Mouse (Mus musculus): ENCODE measurements at regions not wholly inside any gene's neighbourhood (a gene's known extent, or its start where the extent isn't known, plus 50 kb on each side); places are given as distances from the start of the nearest gene placed in this dataset.
A peak's percentile ranks its signal among the peaks of the same experiment; 100 is the strongest.

GRCm38 (mm10) chr14:102880658-102881083 is 101.8 kb downstream of the Kctd12 start:
- no peak for DNase-seq

- no peak for DNase-seq
Observed at GRCm38 (mm10) chr14:102878572-102878971, 103.9 kb downstream of the Kctd12 start.

DNA sequence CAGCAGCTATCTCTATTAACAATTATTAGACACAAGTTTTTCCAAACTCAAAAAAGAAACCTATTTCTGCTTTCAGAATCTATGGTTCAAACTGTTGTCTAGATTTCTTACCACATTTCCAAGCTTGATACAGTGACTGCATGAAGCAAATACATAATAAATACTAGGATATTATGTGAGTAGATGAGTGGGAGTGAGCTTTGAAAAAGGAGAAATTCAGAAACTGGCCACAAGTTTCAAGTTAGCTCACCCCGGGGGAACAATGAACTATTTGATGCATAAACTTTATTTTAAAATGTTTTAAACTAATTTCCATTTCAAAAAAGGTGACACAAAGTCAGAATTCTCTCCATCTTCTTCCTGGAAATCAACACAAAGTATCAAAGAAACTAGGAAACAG is 114.3 kb downstream of the Kctd12 start:
- no peak for DNase-seq

GRCm38 (mm10) chr14:102867697-102868096 is 114.7 kb downstream of the Kctd12 start:
- no peak for DNase-seq

DNA sequence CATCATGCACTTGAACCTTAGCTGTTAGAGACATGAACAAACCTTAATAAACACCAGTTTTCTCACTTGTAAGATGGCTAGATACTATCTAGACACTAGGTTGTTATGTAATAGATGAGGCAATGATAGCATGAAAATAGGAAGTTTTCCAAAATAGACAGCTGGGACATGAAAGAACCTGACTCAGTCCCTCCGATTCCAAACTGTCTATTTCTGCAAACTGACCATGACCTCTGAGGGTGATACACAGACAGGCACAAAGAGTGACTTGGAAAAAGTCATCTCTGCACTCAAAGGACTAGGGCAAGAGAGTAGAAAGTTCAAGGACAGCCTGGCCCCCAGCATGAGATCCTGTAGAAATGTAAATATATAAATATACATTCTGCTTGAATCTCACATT is 115.9 kb downstream of the Kctd12 start:
- DNase-seq, result no peak

DNA sequence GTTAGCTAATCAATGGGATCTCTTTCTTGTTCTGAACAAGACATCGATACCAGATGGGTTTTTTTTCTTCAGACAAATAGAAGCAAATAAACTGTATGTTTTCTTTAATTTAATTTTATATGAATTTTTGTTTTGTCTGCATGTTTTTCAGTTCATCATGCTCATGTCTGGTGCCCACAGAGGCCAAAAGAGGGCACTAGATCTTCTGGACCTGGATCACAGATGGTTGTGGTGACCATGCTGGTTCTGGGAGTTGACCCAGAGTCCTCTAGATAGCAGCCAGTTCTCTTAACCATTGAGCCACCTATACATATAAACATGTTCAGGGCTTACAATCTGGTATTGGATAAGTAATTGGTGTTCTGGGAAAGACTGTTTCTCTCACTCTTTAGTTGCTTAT is 120.7 kb downstream of the Kctd12 start:
- DNase-seq, result no peak

DNA sequence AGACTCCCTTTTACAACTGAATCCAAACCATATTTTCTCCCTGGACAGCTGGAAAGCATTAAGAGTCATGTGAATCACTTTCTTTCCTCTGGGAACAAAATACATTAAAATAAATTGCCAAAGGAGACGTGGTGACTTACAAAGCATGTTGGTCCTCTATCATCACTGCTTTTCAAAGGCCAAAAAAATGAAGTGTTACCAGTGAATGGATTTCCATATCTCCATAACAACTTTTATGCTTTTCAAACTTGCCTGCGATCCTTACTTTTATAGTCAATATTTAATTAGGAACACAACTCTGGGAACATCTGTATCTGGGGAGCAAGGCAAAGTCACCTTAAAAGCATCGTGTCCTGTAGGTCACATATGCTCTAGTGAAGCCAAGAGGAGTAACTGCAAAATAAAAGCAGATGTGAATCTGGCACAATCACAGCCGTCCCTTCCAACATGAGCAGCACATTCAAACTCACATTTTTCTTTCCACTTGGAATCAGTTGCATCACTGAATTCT is 123.0 kb downstream of the Kctd12 start:
- no peak for DNase-seq

GRCm38 (mm10) chr14:102855264-102855840 is 127.1 kb downstream of the Kctd12 start:
- no peak for DNase-seq

- no peak for DNase-seq
Observed at GRCm38 (mm10) chr14:102843700-102844099, 138.7 kb downstream of the Kctd12 start.

DNA sequence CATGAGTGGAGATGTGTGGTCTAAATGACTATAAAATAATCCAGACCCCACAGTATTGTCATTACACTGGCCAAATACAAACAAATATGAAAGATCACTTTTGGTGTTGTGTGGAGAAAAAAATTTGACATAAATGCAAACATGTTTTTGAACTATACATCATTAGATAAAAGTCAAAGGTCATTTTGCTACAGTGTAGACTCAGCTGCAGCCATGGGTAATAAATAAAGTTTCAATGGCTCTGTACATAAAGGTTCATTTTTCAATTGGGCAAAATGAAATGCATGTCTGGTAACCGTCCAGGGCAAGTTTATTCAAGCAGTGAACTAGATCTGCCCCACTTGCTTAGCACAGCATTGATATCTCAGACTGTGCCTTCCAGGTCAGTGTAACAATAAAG is 144.8 kb downstream of the Kctd12 start:
- no peak for DNase-seq

DNA sequence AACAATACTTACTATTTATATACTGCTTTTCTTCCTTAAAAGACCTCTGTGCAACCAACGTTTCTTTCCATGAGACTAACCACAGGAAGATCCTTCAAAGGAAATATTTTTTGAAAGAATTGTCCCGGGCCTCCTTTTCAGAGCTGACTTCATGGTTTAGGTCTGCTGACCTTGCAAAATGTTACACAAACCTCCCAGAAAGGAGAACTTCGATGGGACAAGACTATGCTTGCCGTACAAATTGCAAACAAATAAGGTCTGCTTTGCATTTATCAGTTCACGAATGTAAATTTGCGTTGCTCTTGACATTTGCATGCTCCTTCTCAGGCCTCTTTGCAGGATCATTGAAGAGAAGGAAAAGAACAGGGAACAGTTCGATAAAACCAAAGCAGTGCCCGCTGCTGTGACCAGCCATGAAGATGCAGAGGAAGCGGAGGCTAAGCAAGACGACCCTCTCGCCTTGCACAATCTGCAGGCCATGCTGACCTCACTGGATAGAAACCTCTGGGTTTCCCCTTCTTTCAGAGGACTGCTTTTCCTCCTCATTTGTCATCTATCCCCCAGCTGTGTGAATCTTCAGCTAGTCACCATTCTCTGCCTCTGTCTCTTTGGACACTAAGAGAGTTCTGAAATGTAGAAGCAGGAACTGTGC is 147.2 kb downstream of the Kctd12 start:
- DNase-seq, result no peak

DNA sequence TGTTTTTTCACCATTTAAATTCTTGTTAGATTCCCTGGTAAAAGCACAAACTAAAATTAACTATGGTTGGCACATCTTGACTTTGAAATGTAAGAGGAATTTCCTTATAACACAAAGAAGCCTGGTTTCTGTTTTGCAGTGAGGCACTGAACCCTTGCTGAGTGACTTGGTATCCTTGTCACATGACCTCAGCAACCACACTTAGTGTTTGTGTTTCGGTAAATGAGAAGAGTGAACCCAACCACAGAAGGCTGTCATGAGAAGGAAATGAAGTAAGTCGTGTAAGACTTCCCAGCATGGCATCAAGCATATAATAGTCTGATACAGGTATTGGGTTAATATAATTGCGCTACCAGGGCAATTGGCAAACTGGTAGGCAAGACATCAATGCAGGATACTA is 154.0 kb downstream of the Kctd12 start:
- DNase-seq, result no peak

- DNase-seq, result no peak
Observed at GRCm38 (mm10) chr14:102827756-102828384, 154.6 kb downstream of the Kctd12 start.

- DNase-seq, result no peak
Observed at GRCm38 (mm10) chr14:102825525-102825924, 156.9 kb downstream of the Kctd12 start.

GRCm38 (mm10) chr14:102820663-102821062 is 161.8 kb downstream of the Kctd12 start:
- no peak for DNase-seq

- DNase-seq, result no peak
Observed at GRCm38 (mm10) chr14:102811678-102812081, 170.8 kb downstream of the Kctd12 start.

DNA sequence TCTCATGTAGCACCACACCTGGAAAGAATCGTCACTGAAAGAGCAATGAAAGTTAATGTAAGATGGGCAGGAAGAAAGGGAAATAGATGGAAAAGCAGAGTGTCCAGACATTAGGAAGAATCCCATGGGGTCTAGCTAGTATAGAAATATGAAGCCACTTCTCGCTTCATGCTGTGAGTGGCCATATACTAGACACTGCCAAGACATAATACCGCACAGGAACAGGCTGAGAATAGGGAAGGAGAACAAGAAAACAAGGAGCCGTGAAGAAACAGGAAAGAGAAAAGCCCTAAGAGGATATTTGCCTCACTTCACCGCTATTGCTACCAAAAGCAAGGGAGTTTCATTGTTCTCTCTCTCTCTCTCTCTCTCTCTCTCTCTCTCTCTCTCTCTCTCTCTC is 171.4 kb downstream of the Kctd12 start:
- DNase-seq, result no peak

- peak; percentile 6 for DNase-seq
Observed at GRCm38 (mm10) chr14:102810121-102810921, 172.1 kb downstream of the Kctd12 start.

GRCm38 (mm10) chr14:102805936-102806923 is 176.2 kb downstream of the Kctd12 start:
- DNase-seq, result peak; percentile 16

DNA sequence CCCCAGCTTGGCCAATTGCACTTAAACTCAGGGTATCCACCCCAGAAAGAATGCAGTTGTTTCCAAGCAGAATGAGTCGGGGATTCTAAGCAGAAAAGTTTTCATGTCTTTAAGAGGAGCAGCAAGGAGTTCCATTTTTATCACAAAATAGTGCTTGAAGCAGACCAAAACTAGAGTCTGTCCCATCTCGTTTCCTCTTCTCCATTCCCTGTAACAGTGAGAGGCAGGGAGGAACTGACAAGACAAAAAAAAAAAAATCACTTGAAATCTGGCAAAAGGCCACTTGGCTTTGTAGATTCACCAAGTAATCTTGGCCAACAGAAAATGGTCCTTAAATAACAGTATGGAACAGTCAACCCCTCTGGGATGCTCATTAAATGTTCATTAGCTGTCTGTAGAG is 186.8 kb downstream of the Kctd12 start:
- DNase-seq, result no peak

GRCm38 (mm10) chr14:102794898-102795297 is 187.5 kb downstream of the Kctd12 start:
- no peak for DNase-seq

DNA sequence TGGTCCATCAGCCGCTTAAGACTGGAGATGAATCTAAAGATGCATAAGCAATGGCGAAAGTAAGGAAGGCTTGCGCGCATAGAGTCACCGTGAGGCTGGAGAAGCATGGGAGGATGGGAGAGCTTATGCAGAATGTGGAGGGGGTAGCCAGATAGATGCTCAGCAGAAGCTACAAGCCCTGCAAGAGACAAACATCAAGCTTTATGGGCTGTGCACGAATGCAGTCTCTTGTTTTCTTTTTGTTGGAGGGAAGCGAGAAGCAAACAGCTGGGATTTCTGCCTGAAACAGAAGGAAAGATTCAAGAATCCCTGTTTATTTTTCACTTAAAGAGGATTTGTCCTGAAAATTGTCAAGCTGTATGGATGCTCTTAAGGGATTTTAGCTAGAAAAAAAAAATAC is 188.7 kb downstream of the Kctd12 start:
- DNase-seq, result no peak

Data from adrenal gland, postnatal 25 days (tissue).